Mouse (Mus musculus): ENCODE data around the gene Fblim1. TPM values are rescaled to one million over a fixed set of nuclear protein-coding genes. Genes with fewer than 3 reads are reported as not detected.

Gene Fblim1
- 53.9 and 64.0 TPM in 2 replicates for polyA plus RNA-seq (2014; fragmentation: Nextera tagmentation; extraction: Ambion mirVana)

- Histone ChIP-seq H3K9ac (ENCODE audit: low read depth, low read length) (no peak within 1 kb of the TSS), H3K4me1 (ENCODE audit: control insufficient read depth, insufficient read depth, low read length) (peaks cover 19% of the 10 kb centered on the region), H3K9me3 (replicated peaks; ENCODE audit: control insufficient read depth, low read length) (no peaks in the 10 kb centered on the region), H3K4me3 (ENCODE audit: low read depth, low read length) (no peak within 1 kb of the TSS), H3K36me3 (ENCODE audit: control insufficient read depth, insufficient read depth, low read length) (no peaks in the 10 kb centered on the region), H3K27ac (ENCODE audit: low read depth, low read length) (no peak within 1 kb of the TSS), H3K4me2 (no peak within 1 kb of the TSS), H3K27me3 (ENCODE audit: control insufficient read depth, insufficient read depth, low read length) (no peaks in the 10 kb centered on the region)
- 65% methylated on average over 11 of the region's 11 CpGs for WGBS (ENCODE audit: insufficient replicate concordance)
- no peak for ATAC-seq (replicated peaks; ENCODE audit: insufficient number of reproducible peaks, low FRiP score, low TSS enrichment)
Observed at GRCm38 (mm10) chr4:141605861-141606260, at the start of gene Fblim1. Gene Fblim1 (minus strand): TSS chr4:141606096.

GRCm38 (mm10) chr4:141654509-141654908, 48.6 kb upstream of the Fblim1 start:
- Histone ChIP-seq H3K27ac (ENCODE audit: low read depth, low read length) (no peak overlapping the region), H3K4me3 (ENCODE audit: low read depth, low read length) (no peak overlapping the region), H3K9ac (ENCODE audit: low read depth, low read length) (no peak overlapping the region), H3K4me1 (ENCODE audit: control insufficient read depth, insufficient read depth, low read length) (peaks cover 19% of the 10 kb centered on the region), H3K9me3 (replicated peaks; ENCODE audit: control insufficient read depth, low read length) (no peaks in the 10 kb centered on the region), H3K4me2 (no peak overlapping the region), H3K36me3 (ENCODE audit: control insufficient read depth, insufficient read depth, low read length) (peaks cover 8% of the 10 kb centered on the region), H3K27me3 (ENCODE audit: control insufficient read depth, insufficient read depth, low read length) (no peaks in the 10 kb centered on the region)
- WGBS (ENCODE audit: insufficient replicate concordance), result 77% methylated on average over 6 of the region's 6 CpGs
- ATAC-seq (replicated peaks; ENCODE audit: insufficient number of reproducible peaks, low FRiP score, low TSS enrichment), result no peak

GRCm38 (mm10) chr4:141653813-141654212, 47.9 kb upstream of the Fblim1 start:
- peaks cover 10% of the 10 kb centered on the region for H3K36me3 ChIP-seq (ENCODE audit: control insufficient read depth, insufficient read depth, low read length)
- 89% methylated on average over 13 of the region's 13 CpGs for WGBS (ENCODE audit: insufficient replicate concordance)

GRCm38 (mm10) chr4:141653044-141653443, 47.1 kb upstream of the Fblim1 start:
- Histone ChIP-seq H3K9ac (ENCODE audit: low read depth, low read length) (no peak overlapping the region), H3K4me2 (no peak overlapping the region), H3K4me1 (ENCODE audit: control insufficient read depth, insufficient read depth, low read length) (peaks cover 15% of the 10 kb centered on the region), H3K4me3 (ENCODE audit: low read depth, low read length) (no peak overlapping the region), H3K27ac (ENCODE audit: low read depth, low read length) (no peak overlapping the region), H3K9me3 (replicated peaks; ENCODE audit: control insufficient read depth, low read length) (no peaks in the 10 kb centered on the region), H3K27me3 (ENCODE audit: control insufficient read depth, insufficient read depth, low read length) (no peaks in the 10 kb centered on the region), H3K36me3 (ENCODE audit: control insufficient read depth, insufficient read depth, low read length) (peaks cover 10% of the 10 kb centered on the region)
- WGBS (ENCODE audit: insufficient replicate concordance), result 83% methylated on average over 8 of the region's 8 CpGs
- ATAC-seq (replicated peaks; ENCODE audit: insufficient number of reproducible peaks, low FRiP score, low TSS enrichment), result no peak

More at GRCm38 (mm10) chr4:141653813-141654212, 47.9 kb upstream of the Fblim1 start:
- no peaks in the 10 kb centered on the region for H3K9me3 ChIP-seq (replicated peaks; ENCODE audit: control insufficient read depth, low read length)
- H3K4me2 ChIP-seq, result no peak overlapping the region
- no peak overlapping the region for H3K9ac ChIP-seq (ENCODE audit: low read depth, low read length)
- no peaks in the 10 kb centered on the region for H3K27me3 ChIP-seq (ENCODE audit: control insufficient read depth, insufficient read depth, low read length)
- peaks cover 19% of the 10 kb centered on the region for H3K4me1 ChIP-seq (ENCODE audit: control insufficient read depth, insufficient read depth, low read length)
- H3K27ac ChIP-seq (ENCODE audit: low read depth, low read length), result no peak overlapping the region
- H3K4me3 ChIP-seq (ENCODE audit: low read depth, low read length), result no peak overlapping the region
- no peak for ATAC-seq (replicated peaks; ENCODE audit: insufficient number of reproducible peaks, low FRiP score, low TSS enrichment)

- no peak overlapping the region for H3K4me2 ChIP-seq
- peaks cover 15% of the 10 kb centered on the region for H3K4me1 ChIP-seq (ENCODE audit: control insufficient read depth, insufficient read depth, low read length)
- H3K27me3 ChIP-seq (ENCODE audit: control insufficient read depth, insufficient read depth, low read length), result no peaks in the 10 kb centered on the region
- H3K9ac ChIP-seq (ENCODE audit: low read depth, low read length), result no peak overlapping the region
- ATAC-seq (replicated peaks; ENCODE audit: insufficient number of reproducible peaks, low FRiP score, low TSS enrichment), result no peak
- no peak overlapping the region for H3K4me3 ChIP-seq (ENCODE audit: low read depth, low read length)
- 86% methylated on average over 10 of the region's 10 CpGs for WGBS (ENCODE audit: insufficient replicate concordance)
- no peak overlapping the region for H3K27ac ChIP-seq (ENCODE audit: low read depth, low read length)
- no peaks in the 10 kb centered on the region for H3K9me3 ChIP-seq (replicated peaks; ENCODE audit: control insufficient read depth, low read length)
- peaks cover 12% of the 10 kb centered on the region for H3K36me3 ChIP-seq (ENCODE audit: control insufficient read depth, insufficient read depth, low read length)
Observed at GRCm38 (mm10) chr4:141651944-141652343, 46.0 kb upstream of the Fblim1 start.

GRCm38 (mm10) chr4:141651286-141651685, 45.4 kb upstream of the Fblim1 start:
- H3K9ac ChIP-seq (ENCODE audit: low read depth, low read length), result no peak overlapping the region
- peaks cover 12% of the 10 kb centered on the region for H3K36me3 ChIP-seq (ENCODE audit: control insufficient read depth, insufficient read depth, low read length)
- no peaks in the 10 kb centered on the region for H3K9me3 ChIP-seq (replicated peaks; ENCODE audit: control insufficient read depth, low read length)
- H3K4me2 ChIP-seq, result no peak overlapping the region
- ATAC-seq (replicated peaks; ENCODE audit: insufficient number of reproducible peaks, low FRiP score, low TSS enrichment), result no peak
- H3K27me3 ChIP-seq (ENCODE audit: control insufficient read depth, insufficient read depth, low read length), result no peaks in the 10 kb centered on the region
- H3K4me3 ChIP-seq (ENCODE audit: low read depth, low read length), result no peak overlapping the region
- H3K4me1 ChIP-seq (ENCODE audit: control insufficient read depth, insufficient read depth, low read length), result peaks cover 14% of the 10 kb centered on the region
- no peak overlapping the region for H3K27ac ChIP-seq (ENCODE audit: low read depth, low read length)
- whole genome bisulfite sequencing (ENCODE audit: insufficient replicate concordance), result 72% methylated on average over 6 of the region's 6 CpGs

- 82% methylated on average over 6 of the region's 6 CpGs for WGBS (ENCODE audit: insufficient replicate concordance)
- H3K9ac ChIP-seq (ENCODE audit: low read depth, low read length), result no peak overlapping the region
- ATAC-seq (replicated peaks; ENCODE audit: insufficient number of reproducible peaks, low FRiP score, low TSS enrichment), result no peak
- peaks cover 7% of the 10 kb centered on the region; the same call in 1 of the 2 replicates for H3K4me1 ChIP-seq (ENCODE audit: control insufficient read depth, insufficient read depth, low read length)
- H3K4me2 ChIP-seq, result no peak overlapping the region
- peaks cover 12% of the 10 kb centered on the region for H3K36me3 ChIP-seq (ENCODE audit: control insufficient read depth, insufficient read depth, low read length)
- no peak overlapping the region for H3K27ac ChIP-seq (ENCODE audit: low read depth, low read length)
- H3K27me3 ChIP-seq (ENCODE audit: control insufficient read depth, insufficient read depth, low read length), result no peaks in the 10 kb centered on the region
- no peak overlapping the region for H3K4me3 ChIP-seq (ENCODE audit: low read depth, low read length)
- no peaks in the 10 kb centered on the region for H3K9me3 ChIP-seq (replicated peaks; ENCODE audit: control insufficient read depth, low read length)
Observed at GRCm38 (mm10) chr4:141649244-141649643, 43.3 kb upstream of the Fblim1 start.

GRCm38 (mm10) chr4:141648262-141648661, 42.4 kb upstream of the Fblim1 start:
- Histone ChIP-seq H3K27me3 (ENCODE audit: control insufficient read depth, insufficient read depth, low read length) (no peaks in the 10 kb centered on the region), H3K36me3 (ENCODE audit: control insufficient read depth, insufficient read depth, low read length) (peaks cover 8% of the 10 kb centered on the region), H3K4me1 (ENCODE audit: control insufficient read depth, insufficient read depth, low read length) (peaks cover 16% of the 10 kb centered on the region), H3K27ac (ENCODE audit: low read depth, low read length) (no peak overlapping the region), H3K9me3 (replicated peaks; ENCODE audit: control insufficient read depth, low read length) (no peaks in the 10 kb centered on the region), H3K9ac (ENCODE audit: low read depth, low read length) (no peak overlapping the region), H3K4me2 (no peak overlapping the region), H3K4me3 (ENCODE audit: low read depth, low read length) (no peak overlapping the region)
- no peak for ATAC-seq (replicated peaks; ENCODE audit: insufficient number of reproducible peaks, low FRiP score, low TSS enrichment)
- 90% methylated on average over 5 of the region's 5 CpGs for WGBS (ENCODE audit: insufficient replicate concordance)

GRCm38 (mm10) chr4:141647187-141647586, 41.3 kb upstream of the Fblim1 start:
- H3K27me3 ChIP-seq (ENCODE audit: control insufficient read depth, insufficient read depth, low read length), result no peaks in the 10 kb centered on the region
- H3K9ac ChIP-seq (ENCODE audit: low read depth, low read length), result no peak overlapping the region
- H3K27ac ChIP-seq (ENCODE audit: low read depth, low read length), result no peak overlapping the region
- WGBS (ENCODE audit: insufficient replicate concordance), result 90% methylated on average over 3 of the region's 3 CpGs
- H3K36me3 ChIP-seq (ENCODE audit: control insufficient read depth, insufficient read depth, low read length), result peaks cover 4% of the 10 kb centered on the region; the same call in 1 of the 2 replicates
- ATAC-seq (replicated peaks; ENCODE audit: insufficient number of reproducible peaks, low FRiP score, low TSS enrichment), result no peak
- no peak overlapping the region for H3K4me3 ChIP-seq (ENCODE audit: low read depth, low read length)
- peaks cover 26% of the 10 kb centered on the region for H3K4me1 ChIP-seq (ENCODE audit: control insufficient read depth, insufficient read depth, low read length)
- H3K4me2 ChIP-seq, result no peak overlapping the region
- H3K9me3 ChIP-seq (replicated peaks; ENCODE audit: control insufficient read depth, low read length), result no peaks in the 10 kb centered on the region
